Mouse (Mus musculus): ENCODE data around the gene Pcsk6. TPM values are rescaled to one million over a fixed set of nuclear protein-coding genes. Genes with fewer than 3 reads are reported as not detected.

The Pcsk6 gene
- total and polyA plus RNA-seq, 3 experiments = 0.01 TPM; not detected in 2

DNA sequence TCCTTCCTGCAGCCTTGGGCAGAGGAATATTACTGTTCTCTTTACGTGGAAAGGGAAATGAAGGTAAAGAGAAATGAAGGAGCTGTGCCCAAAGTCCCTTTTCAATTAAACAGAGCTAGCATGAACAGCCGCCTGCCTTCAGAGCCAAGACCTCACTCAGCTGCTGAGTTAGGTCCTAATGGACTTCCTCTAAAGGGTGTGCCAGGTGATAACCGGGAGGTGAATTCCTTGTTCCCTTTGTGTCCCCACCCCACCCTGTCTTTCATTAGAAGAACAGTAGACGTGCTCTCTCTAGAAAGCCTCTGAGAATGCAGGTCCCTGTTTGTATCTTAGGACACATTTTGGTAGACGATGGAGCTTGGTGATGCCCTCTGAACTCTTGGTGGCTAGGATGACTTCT, 33.7 kb downstream of the Pcsk6 start:
- Histone ChIP-seq H3K79me2 (ENCODE audit: control insufficient read depth, insufficient read depth, low read length, poor library complexity) (no peaks in the 10 kb centered on the region), H3K9ac (ENCODE audit: control insufficient read depth, low read depth, low read length, poor library complexity, severe bottlenecking) (no peak overlapping the region), H3K27ac (ENCODE audit: control insufficient read depth, low read depth, low read length) (no peak overlapping the region), H3K4me1 (ENCODE audit: control insufficient read depth in 1 of 2, insufficient read depth in 2 of 2, low read length in 2 of 2) (no peaks in the 10 kb centered on the region), H3K27me3 (ENCODE audit: control insufficient read depth in 1 of 2, insufficient read depth in 2 of 2, low read length in 2 of 2) (no peaks in the 10 kb centered on the region; a peak in 1 of 4 replicates), H3K36me3 (ENCODE audit: control insufficient read depth in 1 of 2, insufficient read depth in 2 of 2, low read length in 2 of 2) (no peaks in the 10 kb centered on the region), H3K4me3 (ENCODE audit: control insufficient read depth in 1 of 2, insufficient read depth in 1 of 2, low read depth in 2 of 2, low read length in 2 of 2) (no peak overlapping the region), H3K9me3 (replicated peaks; ENCODE audit: insufficient read depth, low read length) (no peaks in the 10 kb centered on the region)
- TF ChIP-seq RCOR1 (IDR thresholded peaks at IDR 0.05; ENCODE audit: low read depth, low read length) (no peak), NELFE (IDR thresholded peaks at IDR 0.05; ENCODE audit: low read depth, low read length) (no peak)
- DNase-seq (ENCODE audit: low read depth, low spot score) = no peak

- H3K9ac ChIP-seq (ENCODE audit: control insufficient read depth, low read depth, low read length, poor library complexity, severe bottlenecking) = no peak overlapping the region
- H3K4me3 ChIP-seq (ENCODE audit: control insufficient read depth in 1 of 2, insufficient read depth in 1 of 2, low read depth in 2 of 2, low read length in 2 of 2) = no peak overlapping the region
- H3K79me2 ChIP-seq (ENCODE audit: control insufficient read depth, insufficient read depth, low read length, poor library complexity) = no peaks in the 10 kb centered on the region
- DNase-seq (ENCODE audit: low read depth, low spot score) = no peak
- TF ChIP-seq GABPA (IDR thresholded peaks at IDR 0.05; ENCODE audit: low read depth, low read length) (no peak), ETS1 (IDR thresholded peaks at IDR 0.05; ENCODE audit: low read depth, low read length) (no peak), NELFE (IDR thresholded peaks at IDR 0.05; ENCODE audit: low read depth, low read length) (no peak), ZKSCAN1 (IDR thresholded peaks at IDR 0.05; ENCODE audit: low read depth, low read length) (no peak), USF1 (IDR thresholded peaks at IDR 0.05; ENCODE audit: low read depth, low read length) (no peak), RCOR1 (IDR thresholded peaks at IDR 0.05; ENCODE audit: low read depth, low read length) (no peak), TBP (IDR thresholded peaks at IDR 0.05; ENCODE audit: low read depth, low read length) (no peak), CHD1 (IDR thresholded peaks at IDR 0.05; ENCODE audit: low read depth, low read length) (no peak), SIN3A (IDR thresholded peaks at IDR 0.05; ENCODE audit: low read length) (no peak), E2F4 (IDR thresholded peaks at IDR 0.05; ENCODE audit: borderline replicate concordance, low read depth, low read length) (no peak), MYC (IDR thresholded peaks at IDR 0.05; ENCODE audit: low read depth, low read length) (no peak), HCFC1 (IDR thresholded peaks at IDR 0.05; ENCODE audit: low read depth, low read length) (no peak), SMC3 (IDR thresholded peaks at IDR 0.05; ENCODE audit: low read depth, low read length) (no peak)
- no peaks in the 10 kb centered on the region; a peak in 1 of 4 replicates for H3K27me3 ChIP-seq (ENCODE audit: control insufficient read depth in 1 of 2, insufficient read depth in 2 of 2, low read length in 2 of 2)
- no peaks in the 10 kb centered on the region for H3K36me3 ChIP-seq (ENCODE audit: control insufficient read depth in 1 of 2, insufficient read depth in 2 of 2, low read length in 2 of 2)
- H3K27ac ChIP-seq (ENCODE audit: control insufficient read depth, low read depth, low read length) = no peak overlapping the region
- no peaks in the 10 kb centered on the region for H3K4me1 ChIP-seq (ENCODE audit: control insufficient read depth in 1 of 2, insufficient read depth in 2 of 2, low read length in 2 of 2)
- H3K9me3 ChIP-seq (replicated peaks; ENCODE audit: insufficient read depth, low read length) = no peaks in the 10 kb centered on the region
Observed at GRCm38 (mm10) chr7:65901231-65901630, 39.7 kb downstream of the Pcsk6 start.

DNA sequence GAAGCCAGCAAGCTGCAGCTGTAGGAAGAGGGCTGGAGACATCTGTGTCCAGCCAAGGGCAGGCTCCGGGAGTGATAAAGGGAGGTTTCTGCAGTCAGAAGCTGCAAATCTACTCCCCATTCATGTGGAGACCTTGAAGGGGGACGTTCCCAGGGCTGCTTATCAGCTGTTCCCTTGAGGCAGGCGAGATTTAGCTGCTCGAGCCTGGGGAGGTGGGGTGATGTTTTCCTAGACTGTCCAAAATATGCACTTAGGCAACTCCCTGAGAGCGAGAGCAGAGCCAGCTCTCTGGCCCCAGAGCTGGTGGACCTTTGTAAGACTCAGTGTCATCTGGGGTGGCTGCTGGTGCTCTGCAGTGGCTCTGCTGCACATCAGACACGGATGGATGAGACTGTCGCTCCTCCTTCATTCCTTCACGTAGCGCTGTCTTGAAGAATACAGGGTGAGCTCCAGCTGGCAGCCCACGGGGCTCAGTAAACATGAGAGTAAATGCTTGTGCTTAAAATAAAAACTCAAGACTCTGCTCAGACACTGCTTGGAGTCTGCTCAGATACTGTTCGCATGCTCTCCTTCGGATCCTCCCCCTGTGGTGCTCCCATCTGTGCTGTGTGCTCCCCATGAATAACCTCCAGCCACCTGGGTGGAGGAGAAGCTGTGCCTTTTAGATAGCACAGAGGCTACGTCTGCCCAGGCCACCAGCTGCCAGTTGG, 41.1 kb downstream of the Pcsk6 start:
- no peak overlapping the region for H3K9ac ChIP-seq (ENCODE audit: control insufficient read depth, low read depth, low read length, poor library complexity, severe bottlenecking)
- no peaks in the 10 kb centered on the region; a peak in 1 of 4 replicates for H3K27me3 ChIP-seq (ENCODE audit: control insufficient read depth in 1 of 2, insufficient read depth in 2 of 2, low read length in 2 of 2)
- no peaks in the 10 kb centered on the region for H3K9me3 ChIP-seq (replicated peaks; ENCODE audit: insufficient read depth, low read length)
- no peak overlapping the region for H3K27ac ChIP-seq (ENCODE audit: control insufficient read depth, low read depth, low read length)
- H3K79me2 ChIP-seq (ENCODE audit: control insufficient read depth, insufficient read depth, low read length, poor library complexity) = no peaks in the 10 kb centered on the region
- no peaks in the 10 kb centered on the region for H3K36me3 ChIP-seq (ENCODE audit: control insufficient read depth in 1 of 2, insufficient read depth in 2 of 2, low read length in 2 of 2)
- DNase-seq (ENCODE audit: low read depth, low spot score) = no peak
- no peaks in the 10 kb centered on the region for H3K4me1 ChIP-seq (ENCODE audit: control insufficient read depth in 1 of 2, insufficient read depth in 2 of 2, low read length in 2 of 2)
- no peak overlapping the region for H3K4me3 ChIP-seq (ENCODE audit: control insufficient read depth in 1 of 2, insufficient read depth in 1 of 2, low read depth in 2 of 2, low read length in 2 of 2)
- TF ChIP-seq CHD2 (IDR thresholded peaks at IDR 0.05; ENCODE audit: low read length) (no peak), ELF1 (IDR thresholded peaks at IDR 0.05; ENCODE audit: low read depth, low read length) (no peak), USF1 (IDR thresholded peaks at IDR 0.05; ENCODE audit: low read depth, low read length) (no peak), RCOR1 (IDR thresholded peaks at IDR 0.05; ENCODE audit: low read depth, low read length) (no peak), CTCF (IDR thresholded peaks at IDR 0.05 in 2 of 3, conservative IDR thresholded peaks at IDR 0.05 in 1 of 3; ENCODE audit: control insufficient read depth in 1 of 3, insufficient read depth in 1 of 3, low read depth in 2 of 3, low read length in 3 of 3, poor library complexity in 1 of 3, severe bottlenecking in 1 of 3) (no peak), GATA1 (IDR thresholded peaks at IDR 0.05; ENCODE audit: low read depth, low read length) (no peak), ZC3H11A (IDR thresholded peaks at IDR 0.05; ENCODE audit: low read depth, low read length) (no peak), POLR2AphosphoS2 (IDR thresholded peaks at IDR 0.05; ENCODE audit: low read length) (no peak), MYC (IDR thresholded peaks at IDR 0.05; ENCODE audit: low read depth, low read length) (no peak), ETS1 (IDR thresholded peaks at IDR 0.05; ENCODE audit: low read depth, low read length) (no peak), POLR2A (IDR thresholded peaks at IDR 0.05; ENCODE audit: control insufficient read depth in 1 of 2, insufficient read depth in 1 of 2, low read depth in 1 of 2, low read length in 2 of 2, poor library complexity in 1 of 2) (no peak), SIN3A (IDR thresholded peaks at IDR 0.05; ENCODE audit: low read length) (no peak), TCF12 (IDR thresholded peaks at IDR 0.05; ENCODE audit: low read depth, low read length) (no peak)
